Mouse (Mus musculus) thymus, adult 18-20 months (tissue): Measurements from ENCODE around the gene Crkl.
"Not testable (repeated sequence)": the region's sequence is repeated elsewhere in the genome, so short reads cannot be mapped to it uniquely, and the experiment has no call there.

Experiments used
- DNase-seq, 2 experiments: peaks; one replicate each; pipeline ENCODE4 v3.0.0; 2022; ENCODE audit warnings: mixed read lengths in 2 of 2

Crkl gene

DNA sequence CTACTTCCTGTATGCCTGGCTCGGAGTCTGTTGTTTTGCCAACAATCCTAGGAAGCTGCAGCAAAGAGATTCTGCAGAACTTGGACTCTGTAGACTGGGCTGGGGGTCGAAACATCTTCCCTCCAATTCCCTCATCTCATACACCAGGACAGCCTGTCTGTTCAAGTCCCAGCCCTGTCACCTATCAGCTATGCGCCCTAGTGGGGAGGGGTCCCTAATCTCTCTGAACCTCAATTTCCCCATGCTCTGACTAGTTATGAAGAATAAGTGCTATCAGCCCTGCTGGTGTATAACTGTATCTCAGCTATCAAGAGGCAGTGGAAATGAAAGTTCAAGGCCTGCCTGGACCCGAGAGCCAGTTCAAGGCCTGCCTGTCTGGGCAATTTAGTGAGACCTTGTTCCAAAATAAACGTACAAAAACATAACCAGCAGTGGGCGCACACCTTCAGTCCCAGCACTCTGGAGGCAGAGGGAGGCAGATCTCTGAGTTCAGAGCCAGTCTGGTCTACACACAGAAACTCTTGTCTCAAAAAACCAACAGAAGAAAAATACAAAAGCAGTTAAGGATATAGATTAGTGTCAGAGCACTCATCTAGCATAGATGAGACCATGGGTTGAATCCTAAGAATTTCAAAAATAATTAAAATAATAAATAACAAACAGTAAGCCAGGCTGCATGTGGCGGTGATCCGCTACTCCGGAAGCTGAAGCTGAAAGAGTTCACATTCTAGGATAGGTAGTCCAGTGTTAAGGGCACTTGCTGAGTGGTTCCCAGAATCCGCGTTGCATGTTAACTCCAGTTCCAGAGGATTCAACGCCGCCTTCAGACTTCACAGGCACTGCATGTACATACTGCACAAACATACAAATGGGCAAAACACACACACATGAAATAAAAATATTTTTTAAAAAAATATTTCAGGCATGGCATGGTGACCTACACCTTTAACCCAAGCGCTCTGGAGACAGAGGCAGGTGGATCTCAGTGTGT is 37.0 kb downstream of the Crkl start:
- no peak for DNase-seq

DNA sequence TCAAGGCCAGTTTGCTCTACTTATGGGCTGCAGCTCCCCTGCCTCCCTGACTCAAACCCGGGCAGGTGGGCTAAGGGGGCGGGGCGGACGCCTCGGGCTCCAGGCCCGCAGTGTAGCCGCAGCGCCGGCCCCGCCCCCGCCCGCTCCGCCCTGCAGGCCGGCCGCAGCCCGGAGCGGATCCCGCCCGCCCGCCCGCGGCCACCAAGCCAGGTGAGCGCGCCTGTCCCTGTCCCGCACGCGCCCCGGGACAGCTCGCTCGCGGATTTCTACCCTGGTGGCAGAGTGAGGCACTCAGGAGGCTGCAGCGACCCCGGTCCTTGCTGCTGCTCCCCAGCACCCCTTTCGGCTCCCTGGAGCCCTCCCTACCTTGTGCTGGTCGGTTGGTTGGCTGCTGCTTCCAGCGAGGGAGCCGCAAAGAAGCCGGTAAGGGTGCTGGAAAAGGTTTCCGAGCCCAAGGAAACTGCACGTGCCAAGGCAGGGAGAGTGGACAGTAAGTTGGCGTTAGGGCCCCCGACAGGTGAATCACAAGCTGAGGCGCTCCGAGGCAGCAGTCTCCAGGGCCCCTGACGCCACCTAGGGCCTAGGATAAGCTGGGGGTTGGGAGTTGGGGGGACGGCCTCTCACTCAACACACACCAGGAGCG is 37.8 kb downstream of the Crkl start, which contains the start of gene Aifm3:
TSS of gene Aifm3 (plus strand) at position 143 of the 643 bp plus-strand sequence.
- peak in 1 of 2 experiments; percentile 12 for DNase-seq

GRCm38 (mm10) chr16:17491154-17491553 is 39.4 kb downstream of the Crkl start:
- DNase-seq, result no peak

DNA sequence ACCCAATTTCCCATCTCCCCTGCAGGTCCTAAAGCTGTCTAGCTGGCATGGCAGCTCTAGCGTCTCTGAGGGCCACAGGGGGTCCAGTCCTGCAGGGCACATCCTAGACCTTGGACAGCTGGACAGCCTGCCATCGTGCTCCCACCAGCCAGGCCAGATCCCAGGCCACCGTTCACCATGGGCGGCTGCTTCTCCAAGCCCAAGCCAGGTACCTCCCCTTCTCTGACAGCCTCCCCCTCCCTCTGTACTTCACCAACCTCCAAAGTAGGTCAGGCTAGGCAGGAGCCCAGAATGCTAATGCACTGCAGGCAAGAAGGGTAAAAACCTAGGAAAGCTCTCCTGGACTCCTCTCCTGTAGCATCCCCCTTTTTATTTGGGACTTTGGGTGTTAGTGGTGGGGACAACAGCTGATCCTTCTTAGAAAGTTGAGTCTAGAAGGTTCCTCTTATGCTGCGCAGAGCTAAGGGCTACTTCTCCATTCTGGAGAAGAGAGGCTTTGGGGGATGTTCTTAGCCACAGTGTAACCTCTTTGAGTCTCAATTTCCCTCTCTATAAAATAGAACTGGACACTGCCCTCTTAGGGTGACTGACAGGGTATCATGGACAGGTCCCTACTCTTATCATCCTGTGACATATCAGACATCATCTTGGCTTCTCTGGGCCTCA is 40.2 kb downstream of the Crkl start:
- DNase-seq, result no peak

DNA sequence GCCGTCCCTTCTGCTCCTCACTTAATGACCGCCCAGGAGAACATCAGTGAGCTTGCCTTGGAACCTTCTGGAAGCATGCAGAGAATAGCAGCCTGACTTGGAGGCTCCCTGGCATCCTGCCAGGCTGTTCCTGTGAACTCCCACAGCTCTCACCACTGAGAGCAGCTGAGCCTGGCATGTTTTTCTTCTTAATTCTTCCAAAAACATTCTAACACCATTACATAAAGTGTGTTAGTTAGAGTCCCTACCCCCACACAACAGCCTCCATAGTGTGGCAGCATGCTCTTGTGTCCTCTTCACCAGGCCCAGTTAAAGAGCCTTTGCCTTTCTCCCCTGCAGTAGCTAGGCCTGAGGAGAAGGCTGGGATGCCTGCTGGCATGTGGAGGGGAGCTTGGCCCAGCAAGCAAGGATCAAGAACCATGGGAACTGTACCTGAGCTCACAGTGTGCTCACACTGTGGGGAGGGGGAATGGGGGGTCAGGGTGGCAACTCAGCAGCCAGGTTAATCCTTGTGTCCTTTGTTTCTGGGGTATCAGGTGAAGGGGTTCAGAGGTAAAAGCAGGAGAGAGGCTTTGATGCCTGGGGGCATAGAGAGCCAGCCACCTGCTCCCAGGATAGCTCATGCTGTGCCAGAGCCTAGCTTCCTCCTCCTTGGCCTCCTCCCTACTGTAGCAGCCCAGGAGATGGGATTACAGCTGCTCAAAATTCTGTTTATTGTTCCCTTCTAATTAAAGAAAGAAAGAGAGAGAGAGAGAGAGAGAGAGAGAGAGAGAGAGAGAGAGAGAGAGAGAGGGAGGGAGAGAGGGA is 44.9 kb downstream of the Crkl start:
- no peak for DNase-seq

GRCm38 (mm10) chr16:17499249-17499883 is 47.6 kb downstream of the Crkl start:
- no peak for DNase-seq

- DNase-seq, result no peak
Measured at GRCm38 (mm10) chr16:17502681-17503080, 50.9 kb downstream of the Crkl start.

DNA sequence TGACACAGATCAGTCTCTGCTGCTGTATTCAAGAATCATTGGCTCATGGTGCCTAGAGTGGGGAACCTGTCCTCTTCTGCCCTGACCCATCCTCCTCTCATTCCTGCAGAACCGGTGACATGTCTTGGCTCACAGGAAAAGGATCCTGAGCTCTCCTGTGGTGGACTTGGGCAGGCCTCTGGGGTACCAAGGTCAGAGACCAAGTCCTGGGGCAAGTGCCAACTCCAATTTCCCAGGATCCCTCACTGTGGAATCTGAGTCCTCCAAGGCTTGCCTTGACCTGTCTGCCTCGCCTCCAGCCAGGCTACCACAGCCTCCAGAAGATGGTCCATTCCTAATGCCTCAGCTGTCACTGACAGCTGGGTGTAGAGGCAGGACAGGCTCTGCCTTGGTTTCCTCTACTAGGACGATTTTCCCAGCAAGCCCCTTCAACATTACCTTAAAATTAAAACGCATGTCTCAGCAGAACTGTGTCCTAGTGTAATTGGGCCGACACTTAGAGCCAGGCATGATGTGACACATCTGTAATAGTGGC is 55.3 kb downstream of the Crkl start:
- DNase-seq, result no peak

DNA sequence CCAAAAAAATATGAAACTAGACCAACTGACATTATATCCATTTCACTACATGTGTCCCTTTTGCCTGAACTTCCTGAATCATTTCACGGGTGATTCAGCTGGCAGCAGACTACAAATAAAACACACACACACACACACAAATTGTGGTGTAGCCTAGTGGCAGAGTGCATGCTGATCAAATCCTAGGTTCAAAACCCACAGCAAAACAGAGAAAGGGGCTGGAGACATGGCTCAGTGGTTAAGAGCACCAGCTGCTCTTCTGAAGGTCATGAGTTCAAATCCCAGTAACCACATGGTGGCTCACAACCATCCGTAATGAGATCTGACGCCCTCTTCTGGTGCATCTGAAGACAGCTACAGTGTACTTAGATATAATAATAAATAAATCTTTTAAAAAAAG is 56.2 kb downstream of the Crkl start:
- DNase-seq, result not testable (repeated sequence)

DNA sequence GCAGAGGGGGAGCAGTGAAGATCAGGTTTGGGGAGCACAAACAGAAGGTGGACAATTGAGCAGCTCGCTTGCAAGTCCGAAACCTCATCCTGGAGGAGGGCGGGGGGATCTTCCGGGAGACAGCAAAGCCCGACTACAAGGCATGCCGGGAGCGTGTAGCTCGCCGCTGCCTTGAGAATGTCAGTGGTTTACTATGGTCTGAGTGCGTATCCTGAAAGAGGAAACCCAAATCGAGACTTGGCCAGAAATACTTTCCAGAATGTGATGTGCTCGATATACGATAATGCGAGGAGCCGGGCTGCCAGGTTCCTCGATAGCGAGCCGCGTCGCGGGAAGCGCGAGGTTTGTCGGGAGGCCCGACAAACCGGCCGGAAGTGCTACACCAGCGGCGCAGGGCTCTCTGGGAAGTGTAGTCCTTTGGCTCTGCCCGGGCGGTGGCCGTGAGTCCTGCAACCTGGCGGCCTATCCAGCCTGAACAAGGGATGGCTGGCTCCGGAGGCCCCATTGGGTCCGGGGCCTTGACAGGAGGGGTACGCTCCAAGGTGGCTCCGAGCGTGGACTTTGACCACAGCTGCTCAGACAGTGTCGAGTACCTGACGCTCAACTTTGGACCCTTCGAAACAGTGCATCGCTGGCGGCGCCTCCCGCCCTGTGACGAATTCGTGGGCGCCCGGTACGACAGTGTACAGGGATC is 56.9 kb downstream of the Crkl start, which contains the start of gene Lztr1:
TSS of gene Lztr1 (plus strand) at position 143 of the 694 bp plus-strand sequence.
- DNase-seq, result peak; percentile 74 to 78

DNA sequence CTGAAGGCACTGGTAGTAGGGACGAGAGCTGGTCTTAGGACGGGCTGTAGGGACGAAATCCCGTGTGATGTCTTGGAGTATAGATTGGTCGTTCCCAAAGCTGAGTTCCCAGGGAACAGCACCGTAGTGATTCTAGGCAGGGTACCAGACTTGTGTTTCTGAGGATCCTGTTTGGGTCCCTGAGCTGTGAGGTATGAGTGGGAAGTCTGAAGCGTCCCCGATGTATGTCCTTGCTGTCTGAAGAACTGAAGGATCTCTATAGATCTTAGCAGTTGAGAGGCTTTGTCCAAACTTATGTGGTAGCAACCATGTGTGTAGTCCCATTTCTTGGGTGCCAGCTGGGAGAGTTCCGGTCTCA is 57.4 kb downstream of the Crkl start:
- DNase-seq, result no peak

DNA sequence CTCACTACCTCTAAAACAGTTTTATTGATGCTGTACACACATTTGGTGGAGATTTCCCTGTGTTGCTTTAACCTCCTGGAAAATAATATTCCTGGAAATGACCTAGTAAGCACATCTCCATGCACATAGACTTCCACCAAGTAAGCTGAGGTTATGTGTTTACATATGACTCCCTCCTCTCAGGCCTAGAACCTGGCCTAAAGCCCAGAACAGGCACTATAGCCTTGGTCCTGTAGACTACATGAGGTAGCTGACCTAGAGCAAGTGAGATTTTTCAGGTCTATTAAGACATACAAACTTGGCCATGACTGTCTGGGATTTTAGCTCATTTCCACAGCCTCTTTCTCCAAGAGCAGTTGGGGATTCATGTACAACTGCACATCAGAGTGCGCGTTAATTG is 58.4 kb downstream of the Crkl start:
- DNase-seq, result no peak

GRCm38 (mm10) chr16:17510686-17511085 is 58.9 kb downstream of the Crkl start:
- DNase-seq, result no peak

DNA sequence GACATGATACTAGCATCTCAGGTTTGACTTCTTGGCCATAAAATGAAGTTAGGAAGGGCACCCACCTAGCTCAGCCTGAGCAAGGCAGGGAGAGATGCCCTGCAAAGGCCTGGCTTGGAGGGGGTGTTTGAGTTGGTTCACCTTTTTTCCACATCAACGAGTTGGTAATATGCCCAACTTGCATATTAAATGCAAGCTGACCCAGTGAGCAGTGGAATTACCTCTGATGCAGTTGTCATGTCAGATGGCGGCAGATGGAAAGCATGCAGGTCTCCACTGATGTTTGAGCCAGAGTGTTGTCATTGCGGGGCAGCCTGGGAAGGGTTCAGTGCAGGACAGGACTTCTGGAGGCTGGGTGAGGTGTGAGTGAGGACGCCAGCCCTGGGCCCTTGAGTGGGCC is 59.6 kb downstream of the Crkl start:
- DNase-seq, result no peak

DNA sequence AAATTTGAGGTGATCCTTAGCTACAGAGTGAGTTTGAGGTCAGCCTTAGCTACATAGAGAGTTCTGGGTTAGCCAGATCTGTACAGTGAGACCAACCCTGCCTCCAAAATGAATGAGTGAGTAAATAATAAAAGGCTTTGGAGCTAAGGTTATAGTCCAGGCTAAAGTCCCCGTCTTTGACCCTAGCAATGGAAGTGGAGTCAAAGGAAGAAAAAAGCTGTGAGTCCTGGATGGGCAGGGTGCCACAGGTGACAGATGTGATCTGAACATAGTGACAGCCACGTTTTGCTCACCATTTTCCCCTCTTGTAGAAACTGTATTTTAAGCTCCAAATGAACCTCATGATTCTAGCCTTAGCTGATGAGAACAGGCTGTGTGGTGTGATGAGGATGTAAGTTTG is 67.1 kb downstream of the Crkl start:
- no peak for DNase-seq

DNA sequence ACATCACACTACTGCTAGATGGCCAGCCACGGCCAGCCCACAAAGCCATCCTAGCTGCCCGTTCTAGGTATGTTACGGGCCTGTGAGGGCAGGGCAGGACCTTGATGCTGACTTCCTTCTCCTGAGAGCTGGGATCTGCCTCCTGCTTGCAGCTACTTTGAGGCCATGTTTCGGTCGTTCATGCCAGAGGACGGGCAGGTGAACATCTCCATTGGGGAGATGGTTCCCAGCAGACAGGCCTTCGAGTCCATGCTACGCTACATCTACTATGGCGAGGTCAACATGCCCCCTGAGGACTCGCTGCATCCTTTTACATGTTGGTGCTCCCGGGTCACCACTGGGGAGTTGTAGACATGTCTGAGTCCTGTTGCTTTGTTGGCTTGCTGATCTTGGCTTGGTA is 72.4 kb downstream of the Crkl start:
- DNase-seq, result no peak

- no peak for DNase-seq
Measured at GRCm38 (mm10) chr16:17525524-17525923, 73.7 kb downstream of the Crkl start.

- DNase-seq, result no peak
Measured at GRCm38 (mm10) chr16:17526223-17526622, 74.4 kb downstream of the Crkl start.

GRCm38 (mm10) chr16:17527606-17528005 is 75.8 kb downstream of the Crkl start:
- no peak for DNase-seq

GRCm38 (mm10) chr16:17528276-17528675 is 76.5 kb downstream of the Crkl start:
- DNase-seq, result no peak

GRCm38 (mm10) chr16:17529981-17530586 is 78.3 kb downstream of the Crkl start:
- peak; percentile 20 to 29 for DNase-seq
